Mouse (Mus musculus) ES-Bruce4 (cell line): ENCODE data around the gene Nol6.

Experiments
- CTCF ChIP-seq: IDR thresholded peaks from one replicate; pipeline ENCODE4 v1.8.1; 2011; ENCODE audit warnings: low read depth, low read length
- POLR2A ChIP-seq: IDR thresholded peaks from one replicate; pipeline ENCODE4 v1.8.1; 2011; ENCODE audit warnings: low read length; ENCODE audit not compliant: insufficient read depth

DNA sequence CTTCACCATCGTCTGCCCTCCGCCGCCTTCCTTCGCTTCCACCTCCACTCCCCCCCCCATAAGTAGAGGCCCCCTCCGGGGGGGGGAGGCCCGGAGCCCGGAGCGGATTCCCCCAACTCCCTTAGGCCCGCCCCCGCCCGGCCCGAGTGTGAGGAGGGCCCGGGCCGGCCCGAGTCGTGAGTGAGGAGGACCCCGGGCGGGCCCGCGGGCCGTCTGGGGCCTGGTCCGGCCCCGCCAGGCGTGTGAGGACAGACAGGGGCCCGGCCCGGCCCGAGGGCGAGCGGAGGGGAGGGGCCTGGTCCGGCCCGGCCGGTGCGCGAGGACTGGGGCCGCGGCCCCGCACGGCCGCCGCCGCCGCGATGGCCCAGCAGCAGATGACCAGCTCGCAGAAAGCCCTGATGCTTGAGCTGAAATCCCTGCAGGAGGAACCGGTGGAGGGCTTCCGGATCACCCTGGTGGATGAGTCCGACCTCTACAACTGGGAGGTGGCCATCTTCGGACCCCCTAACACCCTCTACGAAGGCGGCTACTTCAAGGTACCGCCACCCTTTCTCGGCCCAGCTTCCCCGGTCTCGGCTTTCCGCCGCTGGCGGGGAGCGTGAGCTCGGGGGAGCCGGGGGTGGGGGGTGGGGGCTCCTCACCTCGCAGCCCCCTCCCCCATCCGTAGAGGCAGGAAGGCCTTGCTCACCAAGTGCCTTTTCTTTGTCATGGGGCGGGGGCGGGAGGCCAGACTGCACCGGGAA lies 11.6 kb upstream of the Nol6 start, which contains the start of gene Ube2r2:
- TF ChIP-seq POLR2A = no peak
- TF ChIP-seq CTCF = no peak
